Mouse (Mus musculus) embryo, embryonic 10 days (tissue): ENCODE results near the gene Ptger1.

Source experiments
- DNase-seq: peaks from one replicate; pipeline ENCODE4 v3.0.0-alpha.2; 2015; ENCODE audit warnings: low spot score

Ptger1 gene

GRCm38 (mm10) chr8:83656043-83656442 is 10.4 kb upstream of the Ptger1 start:
- no peak for DNase-seq

GRCm38 (mm10) chr8:83656484-83657246 is 9.8 kb upstream of the Ptger1 start:
- no peak for DNase-seq

- DNase-seq, result no peak
These were observed 5.9 kb upstream of the Ptger1 start for GRCm38 (mm10) chr8:83660545-83660944.

- DNase-seq, result peak; percentile 65
These were observed 5.3 kb upstream of the Ptger1 start for GRCm38 (mm10) chr8:83660995-83661680.

- peak; percentile 89 for DNase-seq
These were observed 4.1 kb upstream of the Ptger1 start for GRCm38 (mm10) chr8:83662421-83662826.

GRCm38 (mm10) chr8:83664096-83664495 is 2.4 kb upstream of the Ptger1 start:
- DNase-seq, result no peak

GRCm38 (mm10) chr8:83664931-83665625 is 1.4 kb upstream of the Ptger1 start:
- DNase-seq, result no peak

- DNase-seq, result no peak
These were observed 372 bp downstream of the Ptger1 start for GRCm38 (mm10) chr8:83666866-83667234.

GRCm38 (mm10) chr8:83667526-83667925 is 1.0 kb downstream of the Ptger1 start:
- DNase-seq, result no peak

GRCm38 (mm10) chr8:83668010-83668916 is 1.8 kb downstream of the Ptger1 start:
- DNase-seq, result peak; percentile 88

GRCm38 (mm10) chr8:83669013-83669412 is 2.5 kb downstream of the Ptger1 start:
- no peak for DNase-seq

- no peak for DNase-seq
These were observed 6.5 kb downstream of the Ptger1 start for GRCm38 (mm10) chr8:83672936-83673335.

GRCm38 (mm10) chr8:83674497-83674896 is 8.0 kb downstream of the Ptger1 start:
- DNase-seq, result no peak

- no peak for DNase-seq
These were observed 13.4 kb downstream of the Ptger1 start for GRCm38 (mm10) chr8:83679866-83680265.

GRCm38 (mm10) chr8:83680603-83681002 is 14.1 kb downstream of the Ptger1 start:
- no peak for DNase-seq

- DNase-seq, result peak; percentile 67
These were observed 14.6 kb downstream of the Ptger1 start for GRCm38 (mm10) chr8:83681099-83681498.

GRCm38 (mm10) chr8:83684517-83684916 is 18.0 kb downstream of the Ptger1 start:
- no peak for DNase-seq

- DNase-seq, result no peak
These were observed 22.8 kb downstream of the Ptger1 start for GRCm38 (mm10) chr8:83689264-83689663.

- no peak for DNase-seq
These were observed 27.2 kb downstream of the Ptger1 start for GRCm38 (mm10) chr8:83693609-83694236.

GRCm38 (mm10) chr8:83694369-83695160 is 28.1 kb downstream of the Ptger1 start:
- no peak for DNase-seq
